Mouse (Mus musculus): ENCODE results near the gene Mib2.

DNA sequence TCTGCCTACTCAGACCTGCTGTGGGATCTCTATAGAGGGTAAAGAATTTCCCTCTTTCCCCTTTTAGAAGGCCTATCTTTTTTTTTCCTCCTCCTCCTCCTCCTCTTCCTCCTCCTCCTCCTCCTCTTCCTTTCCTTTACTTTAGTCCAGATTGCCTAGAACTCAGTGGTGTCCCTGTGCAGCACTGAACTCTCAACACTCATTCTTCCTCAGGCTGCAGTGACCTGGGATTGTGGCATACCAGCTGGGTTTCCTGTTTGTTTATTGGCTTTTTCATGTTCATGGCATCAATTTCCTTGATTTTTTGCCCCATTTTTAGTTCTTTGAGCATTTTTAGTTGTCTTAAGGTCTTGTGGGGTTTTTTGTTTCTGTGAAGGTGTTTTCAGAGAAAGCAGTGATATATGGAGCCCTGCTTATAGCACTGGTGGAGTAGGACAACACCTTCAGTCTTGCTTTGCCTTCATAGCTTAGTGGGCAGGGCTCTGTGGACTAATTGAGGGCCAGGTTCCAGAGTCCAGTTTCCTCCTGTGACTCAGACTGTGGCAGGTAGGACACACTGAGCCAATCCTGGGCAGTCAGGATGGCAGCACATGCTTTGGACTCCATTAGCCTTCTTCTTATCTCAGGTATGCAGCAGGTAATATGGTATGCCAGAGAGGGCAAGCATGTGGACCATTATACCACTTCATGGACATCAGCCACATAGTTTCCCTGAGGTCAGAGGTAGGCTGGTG lies 33.1 kb downstream of the Mib2 start:
- TF ChIP-seq CTCF (IDR thresholded peaks at IDR 0.05; ENCODE audit: insufficient read depth, low read length) (no peak), POLR2A (IDR thresholded peaks at IDR 0.05; ENCODE audit: borderline replicate concordance, extremely low read depth, low read depth, low read length) (no peak)
